20 mouse cellular contexts compared by ENCODE assay signal in genomic region chr4:139881796-139882195, GRCm38 (mm10). TPM values are rescaled to one million over a fixed set of nuclear protein-coding genes. Genes with fewer than 3 reads are reported as not detected.
"Had no signal": no experiment of that assay in that cellular context is flagged by ENCODE, and none has a peak within 500 bp of the region (broad histone marks: within the 10 kb centered on the region; RNA-seq: fewer than 3 reads in every experiment).

No protein-coding gene starts in this region.

- H3K4me1 ChIP-seq: limb, embryonic 13.5 days; liver, embryonic 13.5 days; midbrain, embryonic 12.5 days; neural tube, embryonic 15.5 days had no signal

- H3K36me3 ChIP-seq: limb, embryonic 13.5 days; liver, embryonic 13.5 days; midbrain, embryonic 12.5 days; neural tube, embryonic 15.5 days had no signal

- H3K4me2 ChIP-seq: limb, embryonic 13.5 days; liver, embryonic 13.5 days; midbrain, embryonic 12.5 days; neural tube, embryonic 15.5 days had no signal

- H3K27ac ChIP-seq: limb, embryonic 13.5 days; liver, embryonic 13.5 days; midbrain, embryonic 12.5 days; neural tube, embryonic 15.5 days had no signal

- H3K27me3 ChIP-seq: limb, embryonic 13.5 days; liver, embryonic 13.5 days; midbrain, embryonic 12.5 days; neural tube, embryonic 15.5 days had no signal

- H3K9ac ChIP-seq: limb, embryonic 13.5 days; liver, embryonic 13.5 days; midbrain, embryonic 12.5 days; neural tube, embryonic 15.5 days had no signal

- H3K9me3 ChIP-seq: limb, embryonic 13.5 days; liver, embryonic 13.5 days; midbrain, embryonic 12.5 days; neural tube, embryonic 15.5 days had no signal

- DNase-seq: kidney, adult 11 months; kidney, postnatal 14 days; left cerebral cortex, postnatal 4 days; liver, embryonic 13.5 days; lung, adult 2 months; lung, postnatal 10 days; lung, postnatal 4 days; right cerebral cortex, adult 18-20 months; right cerebral cortex, postnatal 25 days; thymus, postnatal 4 days had no signal

- H3K4me3 ChIP-seq: limb, embryonic 13.5 days; liver, embryonic 13.5 days; midbrain, embryonic 12.5 days; myocyte; neural tube, embryonic 15.5 days had no signal

RNA-seq across cellular contexts. Expression of gene Pax7, which starts 48.5 kb away (rescaled TPM):
- total RNA-seq: layer of hippocampus, postnatal 25 days; megakaryocyte, adult 5-6 weeks had no signal
- polyA plus RNA-seq: intestine, embryonic 14.5 days; kidney, embryonic 14.5 days; large intestine, adult 2 months; liver, embryonic 13.5 days; small intestine, adult 2 months had no signal
